Mouse (Mus musculus): ENCODE measurements around the gene Per2. TPM values are rescaled to one million over a fixed set of nuclear protein-coding genes. Genes with fewer than 3 reads are reported as not detected.
A peak's percentile ranks its signal among the peaks of the same experiment; 100 is the strongest.

The Per2 gene
- total RNA-seq, 2 experiments from 2014 or later = 4.3 to 8.7 TPM

GRCm38 (mm10) chr1:91460564-91460963 lies 1.4 kb upstream of the Per2 start:
- no peak for ATAC-seq (replicated peaks; ENCODE audit: poor library complexity, severe bottlenecking)

GRCm38 (mm10) chr1:91460069-91460468 lies 945 bp upstream of the Per2 start:
- ATAC-seq (replicated peaks; ENCODE audit: poor library complexity, severe bottlenecking) = no peak

GRCm38 (mm10) chr1:91458223-91458861 lies 782 bp downstream of the Per2 start:
- peak; percentile 21 for ATAC-seq (replicated peaks; ENCODE audit: poor library complexity, severe bottlenecking)

- ATAC-seq (replicated peaks; ENCODE audit: poor library complexity, severe bottlenecking) = no peak
Observed at GRCm38 (mm10) chr1:91457698-91458097, 1.4 kb downstream of the Per2 start.

GRCm38 (mm10) chr1:91457116-91457515 lies 2.0 kb downstream of the Per2 start:
- ATAC-seq (replicated peaks; ENCODE audit: poor library complexity, severe bottlenecking) = no peak

GRCm38 (mm10) chr1:91456301-91456801 lies 2.8 kb downstream of the Per2 start:
- peak; percentile 40 for ATAC-seq (replicated peaks; ENCODE audit: poor library complexity, severe bottlenecking)

- ATAC-seq (replicated peaks; ENCODE audit: poor library complexity, severe bottlenecking) = no peak
Observed at GRCm38 (mm10) chr1:91455661-91456161, 3.4 kb downstream of the Per2 start.

- ATAC-seq (replicated peaks; ENCODE audit: poor library complexity, severe bottlenecking) = no peak
Observed at GRCm38 (mm10) chr1:91454927-91455326, 4.2 kb downstream of the Per2 start.

GRCm38 (mm10) chr1:91454366-91454765 lies 4.8 kb downstream of the Per2 start:
- ATAC-seq (replicated peaks; ENCODE audit: poor library complexity, severe bottlenecking) = no peak

- ATAC-seq (replicated peaks; ENCODE audit: poor library complexity, severe bottlenecking) = no peak
Observed at GRCm38 (mm10) chr1:91453932-91454331, 5.2 kb downstream of the Per2 start.

- no peak for ATAC-seq (replicated peaks; ENCODE audit: poor library complexity, severe bottlenecking)
Observed at GRCm38 (mm10) chr1:91451547-91452084, 7.5 kb downstream of the Per2 start.

GRCm38 (mm10) chr1:91450851-91451250 lies 8.3 kb downstream of the Per2 start:
- no peak for ATAC-seq (replicated peaks; ENCODE audit: poor library complexity, severe bottlenecking)

- no peak for ATAC-seq (replicated peaks; ENCODE audit: poor library complexity, severe bottlenecking)
Observed at GRCm38 (mm10) chr1:91448688-91449087, 10.4 kb downstream of the Per2 start.

- ATAC-seq (replicated peaks; ENCODE audit: poor library complexity, severe bottlenecking) = no peak
Observed at GRCm38 (mm10) chr1:91446511-91446910, 12.6 kb downstream of the Per2 start.

GRCm38 (mm10) chr1:91446060-91446459 lies 13.1 kb downstream of the Per2 start:
- ATAC-seq (replicated peaks; ENCODE audit: poor library complexity, severe bottlenecking) = no peak

GRCm38 (mm10) chr1:91444841-91445830 lies 14.0 kb downstream of the Per2 start:
- no peak for ATAC-seq (replicated peaks; ENCODE audit: poor library complexity, severe bottlenecking)

GRCm38 (mm10) chr1:91442350-91442990 lies 16.7 kb downstream of the Per2 start:
- no peak for ATAC-seq (replicated peaks; ENCODE audit: poor library complexity, severe bottlenecking)

- ATAC-seq (replicated peaks; ENCODE audit: poor library complexity, severe bottlenecking) = no peak
Observed at GRCm38 (mm10) chr1:91441855-91442254, 17.3 kb downstream of the Per2 start.

- ATAC-seq (replicated peaks; ENCODE audit: poor library complexity, severe bottlenecking) = no peak
Observed at GRCm38 (mm10) chr1:91439776-91440175, 19.3 kb downstream of the Per2 start.

- peak; percentile 86 for ATAC-seq (replicated peaks; ENCODE audit: poor library complexity, severe bottlenecking)
Observed at GRCm38 (mm10) chr1:91437573-91437972, 21.6 kb downstream of the Per2 start.

Data from granulocyte monocyte progenitor cell, adult 5-6 weeks (primary cell).